Mouse (Mus musculus) CD4-positive naive resting alpha-beta T cell, adult 57 days (primary cell): ENCODE measurements around the gene 1700011L22Rik. TPM values are rescaled to one million over a fixed set of nuclear protein-coding genes. Genes with fewer than 3 reads are reported as not detected.

Source experiments
- total RNA-seq: library from RNA; stranded (reverse); gene quantifications from one replicate; pipeline ENCODE4 v1.2.4, GENCODE M21; 2023

The 1700011L22Rik gene
- total RNA-seq = not detected

GRCm38 (mm10) chr8:79248470-79248869, at the start of gene 1700011L22Rik:
Gene 1700011L22Rik (minus strand): TSS chr8:79248570.

DNA sequence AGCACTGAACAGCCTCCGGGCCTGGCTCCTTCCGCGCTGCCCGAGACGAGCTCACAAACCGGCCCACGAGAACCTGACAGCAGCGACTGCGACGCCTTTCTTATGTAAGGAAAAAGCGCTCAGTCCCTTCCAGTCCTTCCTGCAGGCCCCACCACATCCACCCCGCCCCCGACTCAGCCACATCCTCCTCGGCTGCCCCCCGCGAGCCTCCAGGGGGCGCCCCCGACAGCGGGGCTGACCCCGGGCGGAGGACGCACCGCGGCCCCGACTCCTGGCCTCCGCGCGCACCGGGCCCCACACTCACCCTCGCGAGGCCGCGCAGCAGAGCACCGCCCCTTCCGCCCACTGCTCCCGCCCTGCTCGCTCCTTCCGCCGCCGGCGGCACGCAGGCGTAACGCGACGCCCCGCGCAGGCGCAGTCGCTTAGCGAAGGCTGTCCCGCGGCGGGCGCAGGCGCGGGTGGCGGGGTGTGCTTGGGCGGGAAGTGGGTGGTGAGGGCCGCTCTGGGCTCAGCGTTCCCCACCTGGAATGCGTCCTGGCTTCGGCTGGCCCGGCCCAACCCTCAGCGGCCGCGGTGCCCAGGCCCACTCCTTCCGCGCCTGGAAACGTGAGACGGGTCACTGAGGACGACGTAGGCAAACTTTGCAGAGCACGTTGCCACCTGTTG, 46.4 kb upstream of the 1700011L22Rik start, which contains the start of gene Mmaa:
TSS of gene Mmaa (minus strand) at position 328 of the 666 bp plus-strand sequence.

Other genes with a start within 250 kb of the 1700011L22Rik start
- gene Zfp827, start 220.1 kb downstream of the 1700011L22Rik start, total RNA-seq = 19.2 TPM
- 7.5 TPM for gene Mmaa, start 46.4 kb upstream of the 1700011L22Rik start, total RNA-seq
- 13.0 TPM for gene Smad1, start 150.9 kb upstream of the 1700011L22Rik start, total RNA-seq